In genomic region chr4:33012484-33012883, GRCm38 (mm10) we compare ENCODE assay signal across 21 mouse cellular contexts. TPM values are rescaled to one million over a fixed set of nuclear protein-coding genes. Genes with fewer than 3 reads are reported as not detected.
A peak's percentile ranks its signal among the peaks of the same experiment; 100 is the strongest.
DNase-seq lines count a peak whose midpoint lies in the region; ATAC-seq lines count a peak whose summit lies in the region.
"Had no signal": no experiment of that assay in that cellular context is flagged by ENCODE, and none has a peak within 500 bp of the region (broad histone marks: within the 10 kb centered on the region; RNA-seq: fewer than 3 reads in every experiment).

No protein-coding gene starts in this region.

- H3K27me3 ChIP-seq in midbrain, embryonic 11.5 days (ENCODE audit: control insufficient read depth, insufficient read depth, low read length) = no peaks in the 10 kb centered on the region
- no peaks in the 10 kb centered on the region for H3K27me3 ChIP-seq in midbrain, embryonic 16.5 days (ENCODE audit: control insufficient read depth, insufficient read depth, low read depth, low read length)
- H3K27me3 ChIP-seq: CH12.LX; embryonic facial prominence, embryonic 12.5 days; forebrain, embryonic 13.5 days; forebrain, embryonic 15.5 days had no signal

- H3K36me3 ChIP-seq in midbrain, embryonic 11.5 days (ENCODE audit: control insufficient read depth, insufficient read depth, low read length) = peaks cover 17% of the 10 kb centered on the region; the same call in 1 of the 2 replicates
- H3K36me3 ChIP-seq in midbrain, embryonic 16.5 days (ENCODE audit: control insufficient read depth, insufficient read depth, low read length) = peaks cover 15% of the 10 kb centered on the region

- no peak overlapping the region for H3K4me2 ChIP-seq in midbrain, embryonic 11.5 days
- no peak overlapping the region for H3K4me2 ChIP-seq in midbrain, embryonic 16.5 days (ENCODE audit: low read length)
- H3K4me2 ChIP-seq: embryonic facial prominence, embryonic 12.5 days; forebrain, embryonic 13.5 days; forebrain, embryonic 15.5 days had no signal

- 90% methylated on average over 4 of the region's 4 CpGs for WGBS in midbrain, embryonic 11.5 days
- WGBS in midbrain, embryonic 16.5 days = 75% methylated on average over 4 of the region's 4 CpGs

- ATAC-seq in midbrain, embryonic 11.5 days (ENCODE audit: low FRiP score) = no peak
- ATAC-seq in midbrain, embryonic 16.5 days = no peak
- ATAC-seq: CD4-positive, CD25-positive, alpha-beta regulatory T cell, adult 4 months; forebrain, embryonic 13.5 days; forebrain, embryonic 15.5 days; forebrain, postnatal 0 days had no signal

- H3K4me3 ChIP-seq in midbrain, embryonic 11.5 days (ENCODE audit: low read depth, low read length) = no peak overlapping the region
- no peak overlapping the region for H3K4me3 ChIP-seq in midbrain, embryonic 16.5 days (ENCODE audit: low read depth, low read length)
- H3K4me3 ChIP-seq: embryonic facial prominence, embryonic 10.5 days; embryonic facial prominence, embryonic 12.5 days; forebrain, embryonic 13.5 days; forebrain, embryonic 15.5 days had no signal

- H3K9me3 ChIP-seq in midbrain, embryonic 11.5 days (ENCODE audit: control insufficient read depth, low read length) = no peaks in the 10 kb centered on the region
- H3K9me3 ChIP-seq in midbrain, embryonic 16.5 days (replicated peaks; ENCODE audit: control insufficient read depth, low read length, poor library complexity, severe bottlenecking) = no peaks in the 10 kb centered on the region
- H3K9me3 ChIP-seq: embryonic facial prominence, embryonic 10.5 days; embryonic facial prominence, embryonic 12.5 days; forebrain, embryonic 13.5 days; forebrain, embryonic 15.5 days had no signal

- H3K4me1 ChIP-seq in midbrain, embryonic 11.5 days (ENCODE audit: control insufficient read depth, insufficient read depth, low read length) = no peaks in the 10 kb centered on the region
- no peaks in the 10 kb centered on the region for H3K4me1 ChIP-seq in midbrain, embryonic 16.5 days (ENCODE audit: control insufficient read depth, insufficient read depth, low read length)
- H3K4me1 ChIP-seq: embryonic facial prominence, embryonic 10.5 days; embryonic facial prominence, embryonic 12.5 days; forebrain, embryonic 13.5 days; forebrain, embryonic 15.5 days had no signal

- H3K27ac ChIP-seq in midbrain, embryonic 11.5 days (ENCODE audit: low read depth, low read length) = no peak overlapping the region
- no peak overlapping the region for H3K27ac ChIP-seq in midbrain, embryonic 16.5 days (ENCODE audit: low read length)
- H3K27ac ChIP-seq: embryonic facial prominence, embryonic 10.5 days; embryonic facial prominence, embryonic 12.5 days; forebrain, embryonic 13.5 days; forebrain, embryonic 15.5 days had no signal

- no peak overlapping the region for H3K9ac ChIP-seq in midbrain, embryonic 11.5 days (ENCODE audit: low read length)
- H3K9ac ChIP-seq in midbrain, embryonic 16.5 days (ENCODE audit: low read depth, low read length) = no peak overlapping the region
- H3K9ac ChIP-seq: embryonic facial prominence, embryonic 12.5 days; forebrain, embryonic 13.5 days; forebrain, embryonic 15.5 days; forebrain, postnatal 0 days had no signal

- peak; percentile 62 for DNase-seq in midbrain, embryonic 11.5 days (ENCODE audit: low spot score, missing footprints)
- DNase-seq in ZHBTc4 (ENCODE audit: low read depth, low spot score) = peak; percentile 20
- no peak for DNase-seq in frontal cortex, postnatal 25 days (ENCODE audit: low spot score in 2 of 2)
- DNase-seq in thymus, postnatal 10 days (ENCODE audit: low spot score in 2 of 2) = no peak
- DNase-seq: adrenal gland, adult 2 months; adrenal gland, postnatal 10 days; adrenal gland, postnatal 25 days; B cell, adult 2 months; cerebellum, adult 11-12 months; cerebellum, adult 2 months; cerebellum, adult 9-10 months; cerebellum, postnatal 10 days; cerebellum, postnatal 25 days; forebrain, postnatal 0 days had no signal

RNA-seq across cellular contexts. Expression of gene Ube2j1, which starts 18.7 kb away (rescaled TPM):
- polyA plus RNA-seq in midbrain, embryonic 11.5 days (2014; fragmentation: Nextera tagmentation; extraction: Ambion mirVana) = 59.6 and 62.8 TPM in 2 replicates
- 63.2 and 66.4 TPM in 2 replicates for polyA plus RNA-seq in midbrain, embryonic 16.5 days (2015; fragmentation: Nextera tagmentation; extraction: Ambion mirVana)

RNA-seq across cellular contexts. Expression of gene Rragd, which starts 29.6 kb away (rescaled TPM):
- 32.9 and 34.9 TPM in 2 replicates for polyA plus RNA-seq in midbrain, embryonic 11.5 days (2014; fragmentation: Nextera tagmentation; extraction: Ambion mirVana)
- polyA plus RNA-seq in midbrain, embryonic 16.5 days (2015; fragmentation: Nextera tagmentation; extraction: Ambion mirVana) = 38.3 and 39.4 TPM in 2 replicates

RNA-seq across cellular contexts. Expression of gene Gabrr2, which starts 50.3 kb away (rescaled TPM):
- polyA plus RNA-seq in midbrain, embryonic 11.5 days (2014; fragmentation: Nextera tagmentation; extraction: Ambion mirVana) = 0.26 and 0.30 TPM in 2 replicates
- 0.34 and 0.80 TPM in 2 replicates for polyA plus RNA-seq in midbrain, embryonic 16.5 days (2015; fragmentation: Nextera tagmentation; extraction: Ambion mirVana)
- polyA plus RNA-seq: embryonic facial prominence, embryonic 10.5 days; forebrain, postnatal 0 days had no signal

Comparison
In these comparisons a context has a peak if more than half of its experiments do, and no peak if none do; other contexts are left out.
1. DNase-seq: peak in midbrain, embryonic 11.5 days (single experiment) and ZHBTc4 (single experiment); none in frontal cortex, postnatal 25 days (0 of 2) and thymus, postnatal 10 days (0 of 2).